Mouse (Mus musculus): ENCODE data around the gene Aarsd1.

GRCm38 (mm10) chr11:101462141-101462540 lies 44.7 kb upstream of the Aarsd1 start:
- TF ChIP-seq CTCF (IDR thresholded peaks at IDR 0.05; ENCODE audit: insufficient read depth, low read depth, low read length) (no peak), POLR2A (IDR thresholded peaks at IDR 0.05; ENCODE audit: insufficient read depth, low read depth, low read length) (no peak)

Data from olfactory bulb, adult 2 months (tissue).